Mouse (Mus musculus) yolk sac, embryonic 10.5 days (tissue): ENCODE results near the gene Uggt1.

Experiments
- DNase-seq: peaks from one replicate; pipeline ENCODE4 v3.0.0-alpha.2; 2017; ENCODE audit warnings: low spot score

Gene Uggt1

DNA sequence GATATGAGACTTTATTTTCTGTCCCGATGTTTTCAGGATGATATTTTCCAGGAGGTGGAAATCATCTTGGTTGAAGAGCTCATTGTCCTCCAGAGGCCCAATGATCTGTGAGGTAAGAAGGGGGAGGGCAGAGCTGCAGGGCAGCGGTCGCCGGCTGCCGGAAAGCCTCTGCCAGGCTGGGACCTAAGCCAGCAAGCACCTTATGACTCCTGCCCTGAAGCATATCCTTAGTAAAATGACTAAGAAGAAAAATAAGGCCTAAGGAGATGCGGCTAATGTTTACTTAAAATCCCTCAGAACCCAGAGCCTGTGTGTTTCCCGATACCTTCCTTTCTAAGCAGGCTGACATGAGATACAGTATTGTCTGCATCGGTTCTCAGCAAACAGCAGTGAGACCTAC lies 71.1 kb downstream of the Uggt1 start:
- DNase-seq: no peak

DNA sequence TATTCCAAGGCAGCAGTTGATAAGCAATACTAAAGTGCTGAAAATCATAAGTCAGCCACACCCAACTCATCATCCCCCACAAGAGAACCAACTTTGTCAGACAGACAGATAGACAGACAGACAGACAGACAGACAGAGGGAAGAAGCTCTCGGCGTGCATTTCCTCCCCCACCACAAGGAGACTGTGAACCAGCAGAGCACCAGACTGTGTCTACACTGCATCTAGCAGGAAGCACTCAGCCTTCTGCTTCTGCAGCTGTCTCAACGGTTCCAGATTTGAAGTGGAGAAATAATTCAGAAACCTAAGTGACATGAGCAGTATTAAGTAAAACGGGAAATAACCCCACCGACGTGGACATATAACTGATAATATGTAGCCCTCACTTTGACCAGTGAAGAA lies 71.6 kb downstream of the Uggt1 start:
- no peak for DNase-seq

DNA sequence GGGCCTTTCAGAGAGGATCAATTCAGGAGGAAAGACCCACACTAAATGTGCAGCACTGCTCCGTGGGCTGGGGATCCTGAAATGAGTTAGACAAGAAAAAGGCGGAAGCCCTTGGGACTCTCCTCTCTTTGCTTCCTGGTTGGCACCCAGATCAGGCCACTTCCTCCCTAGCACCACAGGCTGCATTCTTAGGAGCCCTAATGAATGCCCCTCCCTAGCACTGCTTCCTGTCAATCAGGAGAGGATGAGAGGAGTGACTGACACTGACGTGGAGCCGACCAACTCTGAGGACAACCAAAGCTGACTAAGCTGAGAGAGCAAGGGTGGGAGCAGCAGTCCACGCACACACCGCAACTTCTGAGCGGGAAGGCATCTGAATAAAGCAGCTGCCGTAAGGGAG lies 81.8 kb downstream of the Uggt1 start:
- DNase-seq: no peak

DNA sequence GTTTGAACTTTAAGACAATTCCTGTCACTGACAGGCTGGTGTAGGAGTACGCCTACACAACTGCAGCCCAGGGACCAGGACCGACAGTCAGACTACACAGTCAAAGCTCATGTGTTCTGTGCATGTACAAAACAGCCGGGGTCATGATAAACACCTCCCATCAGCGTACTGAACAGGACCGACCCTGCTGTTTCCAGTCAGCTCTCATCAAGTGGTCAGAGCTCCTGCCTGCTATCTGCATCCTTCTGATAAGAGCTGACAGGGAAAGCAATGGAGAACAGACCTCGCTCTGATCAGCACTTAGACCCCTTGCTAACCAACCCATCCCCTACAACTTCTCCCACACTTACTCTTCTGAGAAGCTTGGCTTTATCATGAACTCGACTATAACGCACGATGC lies 83.3 kb downstream of the Uggt1 start:
- no peak for DNase-seq

DNA sequence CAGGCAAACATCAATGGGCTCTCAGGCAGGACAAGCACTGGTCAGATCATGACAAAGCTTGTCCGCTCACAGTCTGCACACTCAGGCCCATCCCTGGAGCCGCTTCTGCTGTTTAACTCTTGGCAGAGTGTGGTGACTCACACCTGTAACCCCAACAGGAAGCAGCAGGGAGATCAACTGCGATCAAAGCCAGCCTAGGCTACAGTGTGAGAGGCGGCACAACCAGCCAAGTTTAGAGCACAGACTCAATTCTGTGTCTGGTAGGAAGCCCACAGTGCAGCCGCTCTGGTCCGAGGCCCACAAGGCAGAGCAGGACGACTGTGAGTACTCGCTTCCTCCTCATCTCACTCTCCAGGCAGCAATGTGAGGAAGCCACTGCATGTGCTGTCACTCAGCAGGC lies 84.3 kb downstream of the Uggt1 start:
- no peak for DNase-seq

DNA sequence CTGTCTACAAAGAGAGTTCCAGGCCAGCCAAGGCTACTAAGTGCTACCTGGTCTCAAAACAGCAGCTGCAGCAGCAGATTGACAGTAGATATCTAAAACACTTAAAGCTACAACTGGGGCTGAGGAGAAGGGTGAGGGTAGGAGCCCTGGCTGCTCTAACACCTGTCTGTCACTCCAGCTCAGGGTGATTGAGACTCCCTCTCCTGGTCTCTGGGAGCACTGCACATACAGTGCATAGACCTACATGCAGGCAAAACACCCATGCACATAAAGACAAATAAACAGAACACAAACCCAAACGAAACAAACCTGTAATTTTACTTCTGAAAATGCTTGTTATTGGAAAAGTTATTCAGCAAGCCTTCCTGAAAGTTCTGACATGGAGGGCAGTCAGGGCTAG lies 95.1 kb downstream of the Uggt1 start:
- DNase-seq: no peak

DNA sequence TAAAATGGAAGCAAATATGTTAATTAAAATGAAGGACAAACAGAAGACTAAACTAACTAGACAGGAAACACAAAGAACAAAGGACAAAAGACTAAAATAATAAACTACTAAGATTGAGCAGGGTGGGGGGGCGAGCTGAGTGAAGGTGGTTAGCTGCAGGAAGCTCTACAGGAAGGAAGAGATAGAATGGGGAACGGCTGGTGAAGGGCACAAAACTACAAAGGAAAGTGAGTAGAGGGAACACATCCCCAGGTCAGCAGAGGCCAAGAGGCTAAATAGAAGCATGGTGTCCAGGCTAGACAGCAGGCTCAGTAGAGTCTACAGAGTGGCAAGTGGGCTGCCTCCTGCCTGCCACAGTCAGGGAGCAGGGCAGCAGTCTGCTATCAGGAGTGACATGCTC lies 95.7 kb downstream of the Uggt1 start:
- DNase-seq: no peak

DNA sequence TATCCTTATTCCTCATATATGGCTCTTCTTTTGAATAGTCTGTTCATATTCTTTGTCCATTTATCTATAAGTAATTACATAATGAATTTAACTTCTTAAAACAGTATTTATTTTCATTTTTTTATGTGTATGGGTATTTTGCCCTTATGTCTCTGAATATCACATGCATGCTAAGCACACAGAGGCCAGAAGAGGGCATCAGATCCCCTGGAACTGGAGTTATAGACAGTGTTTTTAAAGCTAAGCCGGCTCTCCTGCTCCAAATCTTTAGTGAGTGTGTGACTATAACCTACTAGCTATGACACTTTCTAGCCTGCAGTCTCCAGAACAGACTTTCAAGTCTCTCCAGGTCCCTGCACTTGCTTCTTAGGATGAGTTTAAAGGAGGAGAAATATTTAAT lies 99.5 kb downstream of the Uggt1 start:
- DNase-seq: no peak

DNA sequence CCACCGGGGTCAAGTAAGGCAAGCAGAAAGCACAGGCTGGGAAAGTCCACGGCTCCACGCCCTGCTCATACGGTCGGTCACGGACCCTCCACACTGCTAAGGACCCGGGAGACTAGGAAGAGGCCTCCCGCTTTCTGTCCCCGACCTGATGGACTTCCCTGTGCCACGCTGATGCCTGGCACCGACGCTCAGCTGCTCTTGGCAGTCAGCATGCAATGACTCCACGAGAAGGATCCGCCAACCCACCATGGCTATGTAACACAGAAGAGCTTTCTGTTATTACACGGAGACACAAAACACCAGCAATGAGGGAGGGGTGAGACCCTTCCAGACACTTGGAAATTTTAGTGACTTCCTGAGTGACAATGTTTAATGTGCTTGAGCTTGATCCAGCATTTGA lies 104.2 kb downstream of the Uggt1 start:
- no peak for DNase-seq

DNA sequence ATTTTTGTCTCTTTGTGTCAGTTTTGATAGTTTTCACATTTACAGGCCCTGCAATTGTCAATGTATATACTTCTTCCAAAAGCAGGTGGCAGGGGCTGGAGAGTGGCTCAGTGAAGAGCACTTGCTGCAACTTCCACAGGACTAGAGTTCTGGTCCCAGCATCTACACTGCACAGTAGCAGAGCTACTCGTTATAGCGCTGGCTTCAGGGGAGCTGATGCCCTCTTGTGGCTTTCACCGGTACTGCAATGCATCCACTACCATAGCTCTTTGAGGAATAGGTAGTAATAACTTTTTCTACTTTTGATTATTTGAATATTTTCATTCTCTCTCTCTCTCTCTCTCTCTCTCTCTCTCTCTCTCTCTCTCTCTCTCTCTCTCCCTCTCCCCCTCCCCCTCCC lies 109.9 kb downstream of the Uggt1 start:
- DNase-seq: peak; percentile 51

DNA sequence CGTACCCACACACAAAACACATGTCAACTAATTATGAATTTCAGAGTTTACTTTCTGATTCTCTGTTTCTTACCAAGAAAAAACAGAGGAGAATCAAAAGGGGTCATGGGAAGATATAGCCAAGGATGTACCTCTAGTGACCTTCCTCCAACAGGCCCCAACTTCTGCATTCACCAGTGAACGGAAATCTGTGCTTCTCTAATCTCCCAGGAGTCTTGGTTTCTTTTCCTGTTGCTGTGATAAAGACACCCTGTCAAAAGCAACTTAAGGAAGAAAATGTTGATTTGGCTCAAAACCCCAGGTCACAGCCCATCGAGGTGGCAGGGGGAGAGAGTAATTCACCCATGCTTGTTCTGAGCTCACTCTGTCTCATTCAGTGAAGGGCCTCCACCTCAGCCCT lies 110.9 kb downstream of the Uggt1 start:
- no peak for DNase-seq

DNA sequence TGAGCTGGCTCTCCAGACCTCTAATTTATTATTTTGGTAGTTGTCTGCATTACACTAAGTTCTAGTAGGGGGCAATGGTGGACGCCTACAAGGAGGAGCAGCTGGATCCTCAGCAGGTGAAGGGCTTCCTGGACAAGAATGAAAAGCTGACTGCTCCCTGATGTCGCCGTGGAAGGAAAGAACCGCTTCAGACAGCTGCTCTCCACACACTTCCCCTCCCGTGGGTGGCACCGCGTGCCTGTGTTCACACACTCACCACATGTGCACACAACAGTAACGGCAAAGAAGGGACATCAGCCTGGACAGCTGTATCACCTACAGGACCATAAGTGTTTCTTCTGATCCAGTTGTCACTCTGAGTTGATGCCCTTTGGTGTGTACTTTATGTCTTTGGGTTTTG lies 111.5 kb downstream of the Uggt1 start:
- no peak for DNase-seq

DNA sequence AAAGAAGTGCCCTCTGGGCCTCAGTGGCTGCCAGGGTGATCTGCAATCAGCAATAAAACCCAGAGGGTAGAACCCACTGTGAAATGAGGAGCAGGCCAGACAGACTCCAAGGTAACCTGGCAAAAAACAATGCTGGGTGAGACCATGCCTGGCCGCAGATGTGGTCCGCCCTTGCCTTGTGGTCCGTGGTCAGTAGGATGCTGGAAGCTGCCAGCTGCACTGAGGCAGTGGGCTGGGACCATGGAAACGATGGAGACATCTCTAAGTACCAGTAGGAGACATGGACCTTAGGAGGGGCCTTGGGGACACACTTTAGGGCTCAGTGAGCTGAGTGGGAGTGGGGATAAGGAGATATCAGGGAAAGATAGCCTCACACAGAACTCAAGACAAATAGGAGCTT lies 112.3 kb downstream of the Uggt1 start:
- DNase-seq: no peak

DNA sequence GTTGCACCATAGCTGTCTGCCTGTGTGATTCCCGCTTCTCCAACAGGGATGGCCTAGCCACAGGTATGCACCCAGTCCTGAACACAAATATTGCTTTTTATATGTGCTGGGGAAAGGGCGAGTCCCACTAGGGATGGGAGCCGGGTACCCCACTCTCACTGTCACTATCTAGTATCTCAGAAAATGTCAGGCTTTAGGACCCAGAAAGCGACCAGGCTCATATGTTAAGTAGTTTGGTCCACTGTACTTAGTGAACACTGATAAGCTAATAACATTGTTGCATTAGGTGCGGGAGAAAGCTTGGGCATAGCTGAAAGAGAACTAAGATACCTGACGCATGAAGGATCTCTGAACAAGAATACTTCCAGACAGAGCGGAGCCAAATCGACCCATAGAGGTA lies 112.8 kb downstream of the Uggt1 start:
- no peak for DNase-seq

DNA sequence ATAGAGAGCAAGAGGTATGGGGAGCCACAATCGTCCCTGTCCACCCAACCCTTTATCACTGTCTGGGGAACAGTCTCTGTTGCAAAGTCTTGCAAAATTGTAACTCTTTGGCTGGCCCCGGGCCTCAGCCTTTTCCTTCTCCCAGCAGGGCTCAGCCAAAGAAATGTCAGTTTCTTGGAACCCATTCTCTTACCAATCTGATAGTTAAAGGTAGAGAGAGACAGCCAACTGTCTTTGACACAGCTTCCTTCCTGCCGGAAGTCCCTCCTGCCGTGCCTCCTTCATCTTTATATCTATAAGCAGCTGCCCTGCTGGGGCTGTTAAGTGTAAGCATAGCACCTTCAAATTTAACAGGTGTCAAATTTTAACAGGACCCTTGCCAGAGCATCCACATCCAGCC lies 113.4 kb downstream of the Uggt1 start:
- DNase-seq: no peak

DNA sequence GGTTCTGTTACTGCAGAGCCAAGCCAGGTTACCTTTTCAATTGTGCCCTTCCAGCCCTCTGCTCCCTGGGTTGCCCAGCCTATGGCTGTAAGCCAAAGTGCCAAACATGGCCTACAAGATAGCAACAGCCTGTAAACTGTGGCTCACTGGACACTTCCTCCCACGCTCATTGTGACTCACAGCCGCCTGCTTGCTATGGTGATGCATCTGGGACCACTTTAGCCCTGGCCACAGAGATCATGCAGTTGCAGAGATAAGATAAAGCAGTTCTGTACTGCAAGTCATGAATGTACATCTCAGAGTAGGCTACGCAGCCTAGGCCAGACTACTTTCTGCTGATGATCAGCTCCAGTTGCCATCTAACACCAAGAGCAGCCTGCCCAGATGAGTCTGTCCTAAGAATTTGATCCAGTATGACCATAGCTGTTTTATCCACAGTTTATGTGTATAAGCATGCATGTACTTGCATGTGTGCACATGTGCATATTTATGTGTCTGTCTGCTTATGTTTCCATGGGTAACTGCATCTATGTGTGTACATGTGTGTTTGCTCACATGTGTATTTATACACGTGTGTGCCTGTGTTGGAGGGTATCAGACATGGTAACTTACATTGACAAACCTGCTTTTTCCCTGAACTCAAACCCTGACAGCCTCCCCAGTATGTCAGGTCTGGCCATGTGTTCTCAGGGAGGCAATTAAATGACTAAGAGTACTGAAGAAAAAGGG lies 114.0 kb downstream of the Uggt1 start:
- DNase-seq: no peak

DNA sequence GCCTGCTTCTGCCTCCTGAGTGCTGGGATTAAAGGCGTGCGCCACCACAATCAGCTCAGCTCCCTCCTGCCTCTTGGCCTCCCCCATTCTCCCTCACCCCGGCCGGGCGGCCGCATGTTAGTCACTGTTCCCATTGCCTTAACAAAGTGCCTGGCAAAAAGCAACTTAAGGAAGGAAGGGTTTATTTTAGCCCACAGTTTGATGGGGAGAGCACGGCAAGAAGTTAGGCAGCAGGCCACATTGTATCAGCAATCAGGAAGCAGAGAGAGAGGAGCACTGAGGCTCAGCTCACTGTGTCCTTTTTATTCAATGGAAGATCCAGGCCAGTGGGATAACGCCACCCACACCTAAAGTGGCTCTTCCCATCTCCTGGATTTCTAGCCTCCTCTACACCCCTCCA lies 114.6 kb downstream of the Uggt1 start:
- no peak for DNase-seq

DNA sequence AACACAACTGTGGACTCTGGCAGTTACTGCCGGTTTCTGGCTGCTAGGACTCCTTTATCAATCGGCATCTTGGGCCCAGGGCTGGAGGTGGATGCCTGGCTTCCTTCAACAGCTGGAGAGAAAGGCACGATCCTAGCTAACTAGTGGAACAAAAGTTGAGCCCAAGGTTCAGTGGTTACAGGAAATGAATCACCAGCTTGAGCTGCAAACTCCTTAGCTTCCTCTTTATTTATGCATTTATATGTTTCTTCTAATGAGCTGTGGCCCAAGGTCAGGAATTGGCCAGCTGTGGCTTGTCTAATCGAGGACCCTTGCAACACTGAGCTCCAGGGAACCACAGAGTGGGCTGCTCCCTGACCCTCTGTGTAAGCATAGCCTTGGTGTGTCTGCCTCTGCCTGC lies 115.4 kb downstream of the Uggt1 start:
- no peak for DNase-seq

DNA sequence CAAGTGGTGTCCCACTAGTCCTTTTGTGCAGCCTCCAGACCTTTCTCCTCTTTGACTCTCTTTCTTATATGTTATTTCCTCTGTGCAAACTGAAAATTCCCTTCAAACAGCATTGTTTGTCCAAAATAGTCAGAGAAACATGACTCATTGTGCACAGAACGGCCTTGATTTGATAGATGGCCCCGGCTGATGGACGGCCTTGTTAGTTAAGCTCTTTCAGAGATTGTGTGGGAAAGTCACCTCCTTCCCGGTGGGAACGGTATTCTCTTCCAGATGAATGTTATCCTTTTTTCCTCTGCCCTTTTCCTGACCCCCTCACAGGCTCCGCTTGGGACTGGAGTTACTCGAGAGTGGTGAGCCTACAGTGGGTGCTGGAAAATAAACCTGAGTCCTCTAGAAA lies 119.4 kb downstream of the Uggt1 start:
- DNase-seq: no peak

DNA sequence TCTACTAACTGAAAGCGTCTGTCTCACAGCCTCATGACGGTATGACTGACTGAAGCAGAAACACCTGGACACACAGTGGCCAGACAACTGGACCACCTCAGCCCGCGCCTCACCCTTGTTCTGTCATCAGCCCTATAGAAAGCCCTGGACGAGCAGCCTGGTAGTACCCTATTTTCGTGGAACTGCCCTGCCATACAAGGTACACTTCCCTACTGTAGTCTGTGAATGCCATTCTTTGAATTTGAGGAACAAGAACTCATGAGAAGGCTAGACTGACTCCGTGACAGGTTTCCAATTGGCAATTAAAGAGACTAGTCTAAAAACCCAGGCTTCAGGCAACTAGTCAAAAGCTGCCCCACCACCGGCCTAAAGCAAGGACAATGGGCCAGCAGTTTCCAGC lies 123.3 kb downstream of the Uggt1 start:
- DNase-seq: no peak

DNA sequence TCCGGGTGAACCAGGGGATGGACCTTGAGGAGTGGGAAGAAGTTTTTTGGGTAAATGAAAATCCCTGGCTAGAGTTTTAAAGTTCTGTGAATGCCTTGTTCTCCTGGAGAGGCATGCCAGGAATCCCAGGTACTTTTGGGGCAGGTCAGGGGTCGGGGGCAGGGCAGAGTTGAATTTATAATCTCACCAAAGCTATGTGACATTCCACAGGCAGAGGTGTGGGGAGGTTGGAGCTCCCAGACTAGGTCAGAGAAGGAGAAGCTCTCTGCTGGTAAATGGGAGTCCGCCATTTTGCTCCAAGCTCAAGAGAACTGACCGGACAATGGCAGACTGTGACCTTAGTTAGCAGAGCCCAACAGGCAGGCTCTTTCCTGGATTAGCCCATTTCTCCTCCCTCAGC lies 125.1 kb downstream of the Uggt1 start:
- DNase-seq: no peak

DNA sequence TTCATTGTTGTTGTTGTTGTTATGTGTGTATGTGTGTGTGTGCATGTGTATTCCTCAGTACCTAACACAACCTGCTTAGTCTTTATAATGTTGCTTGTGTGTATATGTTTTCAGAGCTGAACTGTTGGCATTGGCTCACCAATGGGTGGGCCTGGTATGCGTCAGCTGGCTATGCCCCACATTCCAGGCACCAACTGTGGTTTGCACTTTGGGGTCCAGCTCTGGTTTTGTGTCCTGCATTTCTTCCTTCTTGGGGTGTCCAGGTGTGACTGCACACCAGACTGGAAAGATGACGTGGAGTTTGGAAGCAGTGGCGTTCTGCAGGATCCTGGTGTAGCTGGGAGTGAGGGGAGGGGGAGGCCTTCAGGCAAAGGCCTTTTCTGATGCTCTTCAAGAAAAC lies 125.6 kb downstream of the Uggt1 start:
- DNase-seq: no peak

DNA sequence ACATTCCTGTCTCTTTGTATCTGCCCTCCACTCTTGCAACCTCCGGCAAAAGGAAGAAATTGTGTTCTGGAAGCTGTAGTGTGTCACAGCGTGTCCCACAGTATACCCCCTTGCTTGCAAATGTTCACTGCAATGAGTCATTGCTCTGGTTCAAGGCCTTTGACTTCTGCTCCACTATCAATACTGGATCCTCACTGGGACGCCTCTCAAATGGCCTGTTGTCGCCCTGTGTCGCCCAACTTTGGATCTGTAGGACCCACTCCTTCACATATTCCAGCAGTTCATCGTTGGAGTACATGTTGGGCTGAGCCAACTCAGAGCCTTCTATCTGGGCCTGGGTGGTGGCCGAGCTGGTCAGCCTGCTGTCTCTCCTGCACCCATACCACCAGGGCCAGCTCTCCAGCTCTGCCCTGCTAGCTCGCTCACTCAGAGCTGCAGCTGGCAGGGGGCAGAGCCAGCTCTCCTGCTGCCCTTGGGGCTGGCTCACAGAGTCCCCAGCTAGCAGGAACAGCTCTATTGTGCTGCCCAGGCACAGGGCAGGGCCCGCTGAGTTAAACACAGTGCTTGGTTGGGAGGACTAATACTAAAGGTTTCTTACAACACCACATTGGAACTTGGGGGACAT lies 126.3 kb downstream of the Uggt1 start:
- no peak for DNase-seq

DNA sequence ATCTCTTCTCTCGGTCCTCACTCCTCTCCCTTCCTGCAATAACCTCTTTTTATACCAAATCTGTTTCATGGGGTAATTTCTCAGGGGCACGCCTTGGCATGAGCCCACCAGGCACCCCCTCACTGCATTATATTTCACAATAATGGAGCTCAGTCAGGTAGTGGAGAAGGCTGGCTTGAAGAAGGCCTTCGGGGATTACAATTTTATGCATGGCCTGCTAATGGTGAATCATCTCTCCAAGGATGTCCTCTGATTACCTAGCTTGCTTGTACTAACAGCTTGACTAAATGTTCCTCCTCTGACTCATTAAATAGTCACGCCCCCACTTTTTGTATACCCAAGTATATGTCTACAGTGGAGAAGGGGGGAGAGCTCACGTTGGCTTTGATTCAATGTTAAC lies 128.0 kb downstream of the Uggt1 start:
- no peak for DNase-seq
